Mouse (Mus musculus) mouse trophoblast stem cell (cell line): ENCODE results near the gene Tmem254b.
"Not testable (repeated sequence)": the region's sequence is repeated elsewhere in the genome, so short reads cannot be mapped to it uniquely, and the experiment has no call there.

Experiments used
- in situ Hi-C, 2 experiments: fragments of 300-500 bp; cut with MseI, MboI; formaldehyde crosslinking; loops; 2 replicates in 1 of 2; 3 replicates in 1 of 2; pipeline ENCODE4 v1.15.1; 2025

The Tmem254b gene

GRCm38 (mm10) chr14:26206926-26207247, at the start of gene Tmem254b:
Gene Tmem254b, minus strand, starts transcription at chr14:26207041.
- in situ Hi-C loops, result not testable (repeated sequence)

- in situ Hi-C loops, result not testable (repeated sequence)
Measured at GRCm38 (mm10) chr14:26237183-26237582, 30.3 kb upstream of the Tmem254b start.

- in situ Hi-C loops, result not testable (repeated sequence)
Measured at GRCm38 (mm10) chr14:26216233-26217000, 9.6 kb upstream of the Tmem254b start.

- in situ Hi-C loops, result not testable (repeated sequence)
Measured at GRCm38 (mm10) chr14:26206197-26206925, 480 bp downstream of the Tmem254b start.

GRCm38 (mm10) chr14:26197851-26198250, 9.0 kb downstream of the Tmem254b start:
- in situ Hi-C loops, result not testable (repeated sequence)

- in situ Hi-C loops, result not testable (repeated sequence)
Measured at GRCm38 (mm10) chr14:26188361-26188760, 18.5 kb downstream of the Tmem254b start.

- in situ Hi-C loops, result not testable (repeated sequence)
Measured at GRCm38 (mm10) chr14:26186638-26187037, 20.2 kb downstream of the Tmem254b start.

- in situ Hi-C loops, result not testable (repeated sequence)
Measured at GRCm38 (mm10) chr14:26182380-26182779, 24.5 kb downstream of the Tmem254b start, which contains the start of gene Plac9b. Gene Plac9b, minus strand, starts transcription at chr14:26182480.

- in situ Hi-C loops, result not testable (repeated sequence)
Measured at GRCm38 (mm10) chr14:26181660-26182059, 25.2 kb downstream of the Tmem254b start.

- in situ Hi-C loops, result not testable (repeated sequence)
Measured at GRCm38 (mm10) chr14:26175028-26175427, 31.8 kb downstream of the Tmem254b start.

- in situ Hi-C loops, result not testable (repeated sequence)
Measured at GRCm38 (mm10) chr14:26173955-26174354, 32.9 kb downstream of the Tmem254b start.

- in situ Hi-C loops, result not testable (repeated sequence)
Measured at GRCm38 (mm10) chr14:26165266-26165665, 41.6 kb downstream of the Tmem254b start.

GRCm38 (mm10) chr14:26162423-26162822, 44.4 kb downstream of the Tmem254b start:
- in situ Hi-C loops, result not testable (repeated sequence)

- in situ Hi-C loops, result not testable (repeated sequence)
Measured at GRCm38 (mm10) chr14:26161156-26161555, 45.7 kb downstream of the Tmem254b start.

- in situ Hi-C loops, result not testable (repeated sequence)
Measured at GRCm38 (mm10) chr14:26156032-26156431, 50.8 kb downstream of the Tmem254b start.
